Mouse (Mus musculus): ENCODE results near the gene Tcf7l1. TPM values are rescaled to one million over a fixed set of nuclear protein-coding genes. Genes with fewer than 3 reads are reported as not detected.

Tcf7l1 gene
- polyA plus RNA-seq, 1 experiment: 29.1 TPM

DNA sequence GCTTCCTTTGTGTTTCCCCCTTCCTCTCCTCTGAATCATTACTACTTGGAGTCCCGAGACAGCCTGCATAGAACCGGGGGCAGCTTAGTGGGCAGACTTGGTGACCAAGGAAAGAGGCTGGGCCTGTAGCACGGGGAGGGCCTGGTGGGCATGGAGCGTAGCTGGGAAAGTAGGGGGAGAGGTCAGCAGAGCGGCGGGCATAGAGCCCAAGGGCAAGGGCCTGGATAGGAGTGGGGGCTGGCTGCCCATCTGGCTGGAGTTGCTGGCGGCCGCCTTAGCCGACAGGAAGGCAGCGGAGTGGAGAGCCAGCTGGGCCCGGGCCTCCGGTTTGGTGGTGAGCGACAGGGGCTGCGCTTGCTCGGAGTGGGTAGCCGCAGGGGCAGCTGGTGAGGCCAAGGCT is 161.8 kb downstream of the Tcf7l1 start:
- Histone ChIP-seq H3K4me1 (ENCODE audit: control insufficient read depth, insufficient read depth, low read length) (peaks cover 3% of the 10 kb centered on the region), H3K4me3 (replicated peaks; ENCODE audit: control insufficient read depth, low read depth, low read length) (no peak overlapping the region), H3K27ac (ENCODE audit: control insufficient read depth, insufficient read depth, low read depth, low read length, poor library complexity) (no peak overlapping the region)
- WGBS: 54% methylated on average over 16 of the region's 16 CpGs
- TF ChIP-seq POLR2A (IDR thresholded peaks at IDR 0.05; ENCODE audit: borderline replicate concordance, control insufficient read depth, low read depth, low read length) (no peak), CTCF (IDR thresholded peaks at IDR 0.05; ENCODE audit: control insufficient read depth, insufficient read depth, low read length) (no peak)

DNA sequence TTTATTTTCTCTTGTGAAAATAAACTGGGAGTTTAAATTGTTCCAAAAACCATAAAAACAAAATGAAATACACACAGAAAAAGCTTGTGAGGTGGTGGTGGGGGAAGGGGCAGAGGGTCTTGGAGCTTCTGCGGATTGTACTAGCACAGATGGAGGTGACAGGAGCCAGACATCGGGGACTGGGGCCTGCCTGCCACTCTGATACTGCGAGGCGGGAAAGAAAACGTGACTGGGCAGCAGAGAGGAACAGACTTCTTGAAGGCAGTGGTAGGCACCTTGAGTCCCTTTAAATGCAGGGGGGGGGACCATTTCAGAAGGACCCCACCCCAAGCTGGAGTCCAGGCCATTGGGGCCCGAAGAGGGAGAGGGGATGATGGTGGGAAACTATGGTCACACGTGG is 162.7 kb downstream of the Tcf7l1 start:
- no peak overlapping the region for H3K4me3 ChIP-seq (replicated peaks; ENCODE audit: control insufficient read depth, low read depth, low read length)
- WGBS: 71% methylated on average over 7 of the region's 7 CpGs
- H3K27ac ChIP-seq (ENCODE audit: control insufficient read depth, insufficient read depth, low read depth, low read length, poor library complexity): no peak overlapping the region
- H3K4me1 ChIP-seq (ENCODE audit: control insufficient read depth, insufficient read depth, low read length): peaks cover 3% of the 10 kb centered on the region
- TF ChIP-seq POLR2A (IDR thresholded peaks at IDR 0.05; ENCODE audit: borderline replicate concordance, control insufficient read depth, low read depth, low read length) (no peak), CTCF (IDR thresholded peaks at IDR 0.05; ENCODE audit: control insufficient read depth, insufficient read depth, low read length) (no peak)

GRCm38 (mm10) chr6:72623661-72624402 is 165.2 kb downstream of the Tcf7l1 start:
- WGBS: 42% methylated on average over 8 of the region's 8 CpGs
- Histone ChIP-seq H3K4me1 (ENCODE audit: control insufficient read depth, insufficient read depth, low read length) (peaks cover 3% of the 10 kb centered on the region), H3K4me3 (replicated peaks; ENCODE audit: control insufficient read depth, low read depth, low read length) (no peak overlapping the region), H3K27ac (ENCODE audit: control insufficient read depth, insufficient read depth, low read depth, low read length, poor library complexity) (no peak overlapping the region; the same call in 1 of the 2 replicates)
- TF ChIP-seq CTCF (IDR thresholded peaks at IDR 0.05; ENCODE audit: control insufficient read depth, insufficient read depth, low read length) (no peak), POLR2A (IDR thresholded peaks at IDR 0.05; ENCODE audit: borderline replicate concordance, control insufficient read depth, low read depth, low read length) (no peak)

DNA sequence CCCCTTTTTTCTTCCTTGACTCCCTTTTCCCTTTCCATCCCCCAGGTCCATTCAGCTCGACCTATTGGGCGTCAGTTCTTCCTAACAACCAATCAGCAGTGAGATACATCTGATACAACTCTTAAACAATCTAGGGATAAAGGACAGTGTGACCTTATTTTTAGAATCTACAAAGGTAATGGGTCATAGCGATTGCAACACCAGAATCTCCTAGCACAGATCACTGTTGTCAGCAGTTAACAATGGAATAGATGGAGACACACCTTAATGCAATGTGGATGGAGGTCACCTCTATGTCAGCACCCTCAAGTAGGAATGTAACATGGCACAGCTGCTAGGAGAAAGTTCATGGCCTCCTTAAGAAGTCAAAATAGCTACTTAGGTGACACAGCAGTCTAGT is 166.1 kb downstream of the Tcf7l1 start:
- Histone ChIP-seq H3K4me3 (replicated peaks; ENCODE audit: control insufficient read depth, low read depth, low read length) (no peak overlapping the region), H3K4me1 (ENCODE audit: control insufficient read depth, insufficient read depth, low read length) (peaks cover 3% of the 10 kb centered on the region), H3K27ac (ENCODE audit: control insufficient read depth, insufficient read depth, low read depth, low read length, poor library complexity) (no peak overlapping the region)
- 65% methylated on average over 3 of the region's 3 CpGs for WGBS
- no peak for TF ChIP-seq CTCF (IDR thresholded peaks at IDR 0.05; ENCODE audit: control insufficient read depth, insufficient read depth, low read length)

DNA sequence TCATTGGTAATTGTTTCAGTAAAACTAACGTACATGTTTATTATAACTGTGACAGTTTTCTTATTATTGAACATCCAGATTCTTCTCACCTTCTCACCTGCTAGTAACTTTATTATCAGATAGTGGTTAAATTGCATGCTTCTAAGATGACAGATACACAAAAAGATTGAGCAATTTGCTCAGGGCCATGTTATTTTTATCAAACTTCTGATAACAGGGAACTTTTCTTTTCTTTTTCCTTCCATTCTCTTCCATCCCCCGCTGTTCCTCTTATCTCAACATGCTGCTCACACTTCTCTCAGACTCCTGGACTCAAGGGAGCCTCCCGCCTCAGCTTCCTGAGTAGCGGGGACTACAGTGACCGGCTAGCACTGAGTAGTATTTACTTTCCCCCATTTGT is 168.1 kb downstream of the Tcf7l1 start:
- Histone ChIP-seq H3K4me3 (replicated peaks; ENCODE audit: control insufficient read depth, low read depth, low read length) (no peak overlapping the region), H3K27ac (ENCODE audit: control insufficient read depth, insufficient read depth, low read depth, low read length, poor library complexity) (no peak overlapping the region), H3K4me1 (ENCODE audit: control insufficient read depth, insufficient read depth, low read length) (peaks cover 3% of the 10 kb centered on the region)
- TF ChIP-seq CTCF (IDR thresholded peaks at IDR 0.05; ENCODE audit: control insufficient read depth, insufficient read depth, low read length) (no peak), POLR2A (IDR thresholded peaks at IDR 0.05; ENCODE audit: borderline replicate concordance, control insufficient read depth, low read depth, low read length) (no peak)
- WGBS: 48% methylated on average over 5 of the region's 5 CpGs

- H3K4me3 ChIP-seq (replicated peaks; ENCODE audit: control insufficient read depth, low read depth, low read length): no peak overlapping the region
- 15% methylated on average over 12 of the region's 12 CpGs for WGBS
- H3K27ac ChIP-seq (ENCODE audit: control insufficient read depth, insufficient read depth, low read depth, low read length, poor library complexity): no peak overlapping the region
- TF ChIP-seq POLR2A (IDR thresholded peaks at IDR 0.05; ENCODE audit: borderline replicate concordance, control insufficient read depth, low read depth, low read length): no peak
- no peak for TF ChIP-seq CTCF (IDR thresholded peaks at IDR 0.05; ENCODE audit: control insufficient read depth, insufficient read depth, low read length)
- peaks cover 3% of the 10 kb centered on the region for H3K4me1 ChIP-seq (ENCODE audit: control insufficient read depth, insufficient read depth, low read length)
These were observed 169.1 kb downstream of the Tcf7l1 start for GRCm38 (mm10) chr6:72619734-72620532.

GRCm38 (mm10) chr6:72616643-72617288 is 172.3 kb downstream of the Tcf7l1 start, which contains the start of gene Tgoln1:
Gene Tgoln1 (minus strand): TSS chr6:72617000.
- H3K4me1 ChIP-seq (ENCODE audit: control insufficient read depth, insufficient read depth, low read length): peaks cover 2% of the 10 kb centered on the region; the same call in 1 of the 2 replicates
- H3K4me3 ChIP-seq (replicated peaks; ENCODE audit: control insufficient read depth, low read depth, low read length): peak within 1 kb of the TSS; percentile 75
- WGBS: under 1% methylated on average over 41 of the region's 41 CpGs
- peak; percentile 92 for TF ChIP-seq POLR2A (IDR thresholded peaks at IDR 0.05; ENCODE audit: borderline replicate concordance, control insufficient read depth, low read depth, low read length)
- no peak for TF ChIP-seq CTCF (IDR thresholded peaks at IDR 0.05; ENCODE audit: control insufficient read depth, insufficient read depth, low read length)
- peak within 1 kb of the TSS; percentile 83 for H3K27ac ChIP-seq (ENCODE audit: control insufficient read depth, insufficient read depth, low read depth, low read length, poor library complexity)

Data from bone marrow, adult 2 months (tissue).